Mouse (Mus musculus): ENCODE data around the gene Snx21. TPM values are rescaled to one million over a fixed set of nuclear protein-coding genes. Genes with fewer than 3 reads are reported as not detected.

The Snx21 gene
- polyA plus RNA-seq (2017; shearing (Covaris generic)) = 6.5 TPM

DNA sequence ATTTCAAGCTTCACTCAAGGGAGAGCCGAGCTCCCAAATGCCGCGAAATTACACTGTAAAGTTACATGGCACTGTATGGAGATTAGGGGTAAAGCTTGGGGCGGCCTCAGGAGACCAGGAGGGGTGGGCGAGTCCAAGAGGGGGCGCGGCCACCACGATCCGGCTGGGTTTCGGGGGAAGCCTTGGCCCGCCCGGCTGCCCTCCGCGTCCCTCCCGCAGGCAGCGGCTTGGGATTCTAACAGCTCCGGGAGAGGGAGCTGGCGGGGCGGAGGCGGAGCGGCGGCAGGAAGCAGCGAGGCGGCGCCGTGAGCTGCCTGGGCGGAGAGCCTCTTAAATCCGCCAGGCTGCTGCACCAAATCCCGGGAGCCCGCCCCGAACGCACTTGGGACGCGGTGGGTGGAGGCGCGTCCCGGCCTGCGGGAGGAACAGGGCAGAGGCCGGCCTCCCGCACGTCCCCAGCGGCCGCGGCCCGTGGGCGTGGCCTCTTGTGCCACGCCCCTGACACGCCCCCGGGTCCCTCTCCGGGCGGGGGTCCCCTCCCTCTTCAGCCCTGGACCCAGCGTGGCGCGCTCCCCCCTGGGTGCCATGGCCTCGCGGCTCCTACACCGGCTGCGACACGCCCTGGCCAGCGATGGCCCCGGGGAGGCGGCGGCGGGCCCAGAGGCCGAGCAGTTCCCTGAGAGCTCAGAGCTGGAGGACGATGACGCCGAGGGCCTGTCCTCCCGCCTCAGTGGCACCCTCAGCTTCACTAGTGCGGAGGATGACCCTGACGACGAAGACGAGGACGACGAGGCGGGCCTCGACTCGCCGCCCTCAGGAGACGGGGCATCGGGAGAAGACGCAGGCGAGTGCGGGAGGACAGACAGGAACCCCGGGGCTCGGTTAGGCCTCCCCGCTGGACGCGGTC lies at the start of gene Snx21:
Gene Snx21, plus strand, starts transcription at position 343 of the 907 bp plus-strand sequence.

GRCm38 (mm10) chr2:164745843-164746479 lies 39.7 kb upstream of the Snx21 start, which contains the start of the genes Wfdc3 and Dnttip1:
TSS of gene Wfdc3 (minus strand) at chr2:164745931.
TSS of gene Dnttip1 (plus strand) at chr2:164745983.

DNA sequence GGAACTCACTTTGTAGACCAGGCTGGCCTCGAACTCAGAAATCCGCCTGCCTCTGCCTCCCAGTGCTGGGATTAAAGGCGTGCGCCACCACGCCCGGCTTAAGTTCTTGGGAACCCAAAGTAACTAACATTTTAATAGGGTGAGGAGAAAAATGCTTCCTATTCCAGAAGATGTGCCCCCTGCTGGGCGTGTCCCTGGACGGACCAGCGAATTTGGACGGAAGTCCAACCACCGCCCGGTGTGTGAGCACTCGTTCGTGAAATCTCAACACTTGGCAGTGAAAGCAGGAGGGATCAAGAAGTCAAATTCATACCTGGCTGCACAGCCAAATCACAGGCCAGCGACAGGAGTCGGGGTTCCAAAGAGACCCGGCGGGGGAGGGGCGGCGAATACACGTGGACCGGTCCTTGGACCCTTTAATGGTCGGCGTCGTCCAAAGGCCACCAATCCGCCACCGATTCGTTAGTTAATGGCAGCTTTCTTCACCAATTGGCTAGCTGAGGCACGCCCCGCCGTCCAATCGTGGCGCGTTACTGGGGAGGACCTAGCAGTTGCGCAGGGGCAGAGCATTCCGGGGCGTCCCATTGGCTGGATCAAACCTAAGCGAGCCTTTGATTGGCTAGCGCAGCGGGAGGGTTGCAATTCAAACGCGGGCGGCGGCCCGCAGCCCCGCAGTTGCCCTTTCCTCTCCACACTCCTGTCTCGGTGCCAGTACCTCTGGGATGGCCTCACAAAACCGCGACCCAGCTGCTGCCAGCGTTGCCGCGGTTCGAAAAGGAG lies 16.2 kb upstream of the Snx21 start, which contains the start of gene Ube2c:
Gene Ube2c, plus strand, starts transcription at position 641 of the 780 bp plus-strand sequence.

GRCm38 (mm10) chr2:164779481-164780086 lies 6.0 kb upstream of the Snx21 start, which contains the start of gene Tnnc2:
TSS of gene Tnnc2 (minus strand) at chr2:164779967.

DNA sequence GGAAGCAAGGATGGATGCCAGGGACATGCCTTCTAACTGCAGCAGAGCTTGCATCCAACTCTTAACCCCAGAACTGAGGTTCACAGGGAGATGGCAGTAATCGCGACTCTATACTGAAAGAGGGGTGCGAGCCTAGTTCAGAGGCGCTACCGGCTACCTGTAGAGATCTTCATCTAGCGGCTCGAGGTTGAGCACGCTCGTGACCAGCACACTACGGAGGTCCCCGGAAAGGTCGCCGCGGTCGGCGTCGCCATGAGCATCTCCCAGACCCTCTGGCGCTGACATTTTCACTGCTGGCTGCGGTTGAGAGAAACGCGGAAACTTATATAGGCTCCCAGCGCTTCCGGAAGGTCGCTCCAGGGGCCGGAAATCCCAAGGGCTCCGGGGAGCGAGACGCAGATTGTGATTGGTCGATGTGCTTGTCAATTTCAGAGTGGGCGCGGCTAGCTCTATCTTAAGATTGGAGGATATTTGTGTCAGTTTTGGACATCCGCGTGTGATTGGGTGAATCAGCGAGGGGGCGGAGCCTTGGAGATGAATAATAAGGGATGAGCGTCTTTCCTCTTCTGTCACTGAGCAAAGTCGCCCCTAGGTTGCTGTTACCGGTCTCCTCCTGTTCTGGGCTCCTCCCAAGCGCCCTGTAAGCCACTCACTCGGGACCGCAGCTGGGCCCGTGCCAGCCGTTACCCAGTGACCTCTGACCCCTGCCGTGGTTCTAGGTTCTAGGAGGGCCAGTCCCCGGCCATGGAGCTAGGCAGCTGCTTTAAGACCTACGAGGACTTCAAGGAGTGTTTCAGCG lies 19.1 kb downstream of the Snx21 start, which contains the start of the genes Acot8 and Zswim3:
Gene Acot8, minus strand, starts transcription at position 350 of the 799 bp plus-strand sequence.
Gene Zswim3, plus strand, starts transcription at position 566 of the 799 bp plus-strand sequence.

DNA sequence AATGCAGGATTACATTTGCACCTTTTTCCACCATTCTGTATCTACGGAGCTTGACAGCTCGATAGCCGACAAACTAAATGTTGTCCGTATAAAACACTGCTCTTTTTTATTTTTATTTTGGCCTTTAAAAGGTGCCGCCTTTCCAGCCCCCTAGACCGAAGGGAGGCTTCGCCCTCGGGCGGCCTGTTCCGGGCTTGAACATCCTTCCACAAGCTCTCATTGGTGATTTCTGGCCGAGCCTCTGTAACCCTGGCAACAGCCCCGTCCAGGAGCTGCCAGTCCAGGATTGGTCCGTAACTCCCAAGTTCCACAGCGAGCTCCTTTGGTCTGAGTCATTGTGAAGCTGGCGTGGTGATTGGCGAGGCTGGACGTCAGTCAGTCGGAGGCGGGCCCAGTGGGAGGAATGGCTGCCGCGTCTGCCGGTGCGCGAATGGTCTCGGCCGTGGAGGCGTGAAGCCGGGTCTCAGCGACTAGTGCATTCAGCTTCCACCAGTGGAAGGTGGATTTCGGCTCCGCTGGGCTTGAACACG lies 37.1 kb downstream of the Snx21 start, which contains the start of gene Zswim1:
Gene Zswim1, plus strand, starts transcription at position 51 of the 530 bp plus-strand sequence.

GRCm38 (mm10) chr2:164828437-164828836 lies 42.8 kb downstream of the Snx21 start, which contains the start of gene Spata25:
TSS of gene Spata25 (minus strand) at chr2:164828537.

GRCm38 (mm10) chr2:164832748-164833301 lies 47.2 kb downstream of the Snx21 start, which contains the start of gene Ctsa:
TSS of gene Ctsa (plus strand) at chr2:164832873.

GRCm38 (mm10) chr2:164833314-164833959 lies 47.8 kb downstream of the Snx21 start, which contains the start of gene Neurl2:
TSS of gene Neurl2 (minus strand) at chr2:164833456.

Other genes with a start within 250 kb of the Snx21 start
- 2.6 TPM for gene Wfdc2, start 223.4 kb upstream of the Snx21 start, polyA plus RNA-seq (2017; shearing (Covaris generic))
- not detected for gene Spint3, start 212.4 kb upstream of the Snx21 start, polyA plus RNA-seq (2017; shearing (Covaris generic))
- not detected for gene Wfdc6a, start 200.4 kb upstream of the Snx21 start, polyA plus RNA-seq (2017; shearing (Covaris generic))
- not detected for gene Eppin, start 192.2 kb upstream of the Snx21 start, polyA plus RNA-seq (2017; shearing (Covaris generic))
- gene Wfdc6b, start 172.3 kb upstream of the Snx21 start, polyA plus RNA-seq (2017; shearing (Covaris generic)) = not detected
- gene Wfdc8, start 172.2 kb upstream of the Snx21 start, polyA plus RNA-seq (2017; shearing (Covaris generic)) = not detected
- not detected for gene Wfdc16, start 147.0 kb upstream of the Snx21 start, polyA plus RNA-seq (2017; shearing (Covaris generic))
- gene Wfdc10, start 129.8 kb upstream of the Snx21 start, polyA plus RNA-seq (2017; shearing (Covaris generic)) = not detected
- not detected for gene Wfdc9, start 129.2 kb upstream of the Snx21 start, polyA plus RNA-seq (2017; shearing (Covaris generic))
- not detected for gene Wfdc11, start 111.7 kb upstream of the Snx21 start, polyA plus RNA-seq (2017; shearing (Covaris generic))
- gene Wfdc13, start 100.7 kb upstream of the Snx21 start, polyA plus RNA-seq (2017; shearing (Covaris generic)) = not detected
- not detected for gene Spint4, start 87.3 kb upstream of the Snx21 start, polyA plus RNA-seq (2017; shearing (Covaris generic))
- gene Spint5, start 70.5 kb upstream of the Snx21 start, polyA plus RNA-seq (2017; shearing (Covaris generic)) = not detected
- gene Wfdc3, start 39.9 kb upstream of the Snx21 start, polyA plus RNA-seq (2017; shearing (Covaris generic)) = not detected
- 10.4 TPM for gene Dnttip1, start 39.8 kb upstream of the Snx21 start, polyA plus RNA-seq (2017; shearing (Covaris generic))
- gene Ube2c, start 15.9 kb upstream of the Snx21 start, polyA plus RNA-seq (2017; shearing (Covaris generic)) = 8.4 TPM
- gene Tnnc2, start 5.9 kb upstream of the Snx21 start, polyA plus RNA-seq (2017; shearing (Covaris generic)) = not detected
- gene Acot8, start 19.1 kb downstream of the Snx21 start, polyA plus RNA-seq (2017; shearing (Covaris generic)) = 43.9 TPM
- 9.8 TPM for gene Zswim3, start 19.3 kb downstream of the Snx21 start, polyA plus RNA-seq (2017; shearing (Covaris generic))
- gene Zswim1, start 36.9 kb downstream of the Snx21 start, polyA plus RNA-seq (2017; shearing (Covaris generic)) = 27.5 TPM
- gene Spata25, start 42.7 kb downstream of the Snx21 start, polyA plus RNA-seq (2017; shearing (Covaris generic)) = 0.72 TPM
- 218 TPM for gene Ctsa, start 47.0 kb downstream of the Snx21 start, polyA plus RNA-seq (2017; shearing (Covaris generic))
- 2.6 TPM for gene Neurl2, start 47.6 kb downstream of the Snx21 start, polyA plus RNA-seq (2017; shearing (Covaris generic))
- gene Pltp, start 71.9 kb downstream of the Snx21 start, polyA plus RNA-seq (2017; shearing (Covaris generic)) = 0.98 TPM
- 155 TPM for gene Pcif1, start 93.5 kb downstream of the Snx21 start, polyA plus RNA-seq (2017; shearing (Covaris generic))
- 42.1 TPM for gene Zfp335, start 125.9 kb downstream of the Snx21 start, polyA plus RNA-seq (2017; shearing (Covaris generic))
- gene Mmp9, start 155.0 kb downstream of the Snx21 start, polyA plus RNA-seq (2017; shearing (Covaris generic)) = 8.8 TPM
- not detected for gene Slc12a5, start 175.0 kb downstream of the Snx21 start, polyA plus RNA-seq (2017; shearing (Covaris generic))
- gene Ncoa5, start 249.0 kb downstream of the Snx21 start, polyA plus RNA-seq (2017; shearing (Covaris generic)) = 44.9 TPM

Measured in CD4-positive, CD25-positive, alpha-beta regulatory T cell, adult 9 weeks (primary cell).